Mouse (Mus musculus): ENCODE data around the gene Gm21731.
"Not testable (repeated sequence)": the region's sequence is repeated elsewhere in the genome, so short reads cannot be mapped to it uniquely, and the experiment has no call there.

Gene Gm21731

GRCm38 (mm10) chr13:120238811-120239210 lies at the start of gene Gm21731:
Gene Gm21731, plus strand, starts transcription at chr13:120239111.
- DNase-seq (ENCODE audit: low read depth, low spot score) = not testable (repeated sequence)

- not testable (repeated sequence) for DNase-seq (ENCODE audit: low read depth, low spot score)
Measured at GRCm38 (mm10) chr13:120196189-120196821, 42.6 kb upstream of the Gm21731 start.

GRCm38 (mm10) chr13:120215847-120216246 lies 23.1 kb upstream of the Gm21731 start, which contains the start of gene Gm21762:
Gene Gm21762, minus strand, starts transcription at chr13:120215947.
- DNase-seq (ENCODE audit: low read depth, low spot score) = not testable (repeated sequence)

- DNase-seq (ENCODE audit: low read depth, low spot score) = peak; percentile 39
Measured at GRCm38 (mm10) chr13:120220922-120221321, 18.0 kb upstream of the Gm21731 start.

GRCm38 (mm10) chr13:120223012-120223659 lies 15.8 kb upstream of the Gm21731 start:
- peak; percentile 33 for DNase-seq (ENCODE audit: low read depth, low spot score)

- DNase-seq (ENCODE audit: low read depth, low spot score) = peak; percentile 11
Measured at GRCm38 (mm10) chr13:120231798-120232197, 7.1 kb upstream of the Gm21731 start.

GRCm38 (mm10) chr13:120232447-120233049 lies 6.4 kb upstream of the Gm21731 start:
- not testable (repeated sequence) for DNase-seq (ENCODE audit: low read depth, low spot score)

GRCm38 (mm10) chr13:120251208-120251924 lies 12.5 kb downstream of the Gm21731 start:
- not testable (repeated sequence) for DNase-seq (ENCODE audit: low read depth, low spot score)

- DNase-seq (ENCODE audit: low read depth, low spot score) = not testable (repeated sequence)
Measured at GRCm38 (mm10) chr13:120258817-120259658, 20.1 kb downstream of the Gm21731 start.

GRCm38 (mm10) chr13:120259718-120260117 lies 20.8 kb downstream of the Gm21731 start:
- not testable (repeated sequence) for DNase-seq (ENCODE audit: low read depth, low spot score)

GRCm38 (mm10) chr13:120262870-120263269 lies 24.0 kb downstream of the Gm21731 start, which contains the start of gene AF067061:
Gene AF067061, plus strand, starts transcription at chr13:120263114.
- DNase-seq (ENCODE audit: low read depth, low spot score) = not testable (repeated sequence)

- not testable (repeated sequence) for DNase-seq (ENCODE audit: low read depth, low spot score)
Measured at GRCm38 (mm10) chr13:120277837-120278236, 38.9 kb downstream of the Gm21731 start.

- no peak for DNase-seq (ENCODE audit: low read depth, low spot score)
Measured at GRCm38 (mm10) chr13:120278784-120279183, 39.9 kb downstream of the Gm21731 start.

All from R1 (cell line).